Mouse (Mus musculus): ENCODE results near the gene Ppp1r9b. TPM values are rescaled to one million over a fixed set of nuclear protein-coding genes. Genes with fewer than 3 reads are reported as not detected.
"Not testable (repeated sequence)": the region's sequence is repeated elsewhere in the genome, so short reads cannot be mapped to it uniquely, and the experiment has no call there.

Gene Ppp1r9b
- polyA plus RNA-seq, 1 experiment from 2014 or later, result 18.2 TPM

- H3K9ac ChIP-seq, result no peak overlapping the region
- H3K4me3 ChIP-seq, result no peak overlapping the region
- no peaks in the 10 kb centered on the region for H3K36me3 ChIP-seq
- H3K27ac ChIP-seq, result no peak overlapping the region
- WGBS, result 81% methylated on average over 5 of the region's 5 CpGs
- H3K9me3 ChIP-seq, result no peaks in the 10 kb centered on the region
- ATAC-seq (ENCODE audit: low FRiP score, low read depth), result no peak
- no peaks in the 10 kb centered on the region for H3K27me3 ChIP-seq (replicated peaks)
- H3K4me2 ChIP-seq (replicated peaks), result no peak overlapping the region
- H3K4me1 ChIP-seq, result no peaks in the 10 kb centered on the region
Observed at GRCm38 (mm10) chr11:94962534-94963101, 28.2 kb upstream of the Ppp1r9b start.

GRCm38 (mm10) chr11:94967419-94967818, 23.4 kb upstream of the Ppp1r9b start, which contains the start of gene Hils1:
Gene Hils1 (plus strand): TSS chr11:94967593.
- no peaks in the 10 kb centered on the region; the same call in 1 of the 2 replicates for H3K27me3 ChIP-seq (replicated peaks)
- H3K9ac ChIP-seq, result no peak within 1 kb of the TSS
- ATAC-seq (ENCODE audit: low FRiP score, low read depth), result no peak
- H3K4me3 ChIP-seq, result no peak within 1 kb of the TSS
- no peaks in the 10 kb centered on the region for H3K9me3 ChIP-seq
- no peak within 1 kb of the TSS for H3K4me2 ChIP-seq (replicated peaks)
- H3K27ac ChIP-seq, result no peak within 1 kb of the TSS
- 60% methylated on average over 4 of the region's 4 CpGs for WGBS
- peaks cover 5% of the 10 kb centered on the region for H3K4me1 ChIP-seq
- H3K36me3 ChIP-seq, result no peaks in the 10 kb centered on the region

GRCm38 (mm10) chr11:94968187-94968586, 22.6 kb upstream of the Ppp1r9b start:
- Histone ChIP-seq H3K9ac (no peak overlapping the region), H3K36me3 (no peaks in the 10 kb centered on the region), H3K4me3 (no peak overlapping the region), H3K27ac (no peak overlapping the region), H3K4me2 (replicated peaks) (no peak overlapping the region), H3K4me1 (peaks cover 8% of the 10 kb centered on the region), H3K9me3 (no peaks in the 10 kb centered on the region), H3K27me3 (replicated peaks) (no peaks in the 10 kb centered on the region; the same call in 1 of the 2 replicates)
- no peak for ATAC-seq (ENCODE audit: low FRiP score, low read depth)
- WGBS, result 77% methylated on average over 7 of the region's 7 CpGs

- not testable (repeated sequence) for H3K4me2 ChIP-seq (replicated peaks); H3K27me3 ChIP-seq (replicated peaks); H3K4me1 ChIP-seq; H3K9ac ChIP-seq; H3K27ac ChIP-seq; H3K9me3 ChIP-seq; H3K36me3 ChIP-seq; ATAC-seq (ENCODE audit: low FRiP score, low read depth); H3K4me3 ChIP-seq
- 94% methylated on average over 4 of the region's 4 CpGs for WGBS
Observed at GRCm38 (mm10) chr11:94969709-94970108, 21.1 kb upstream of the Ppp1r9b start.

GRCm38 (mm10) chr11:94970210-94970943, 20.5 kb upstream of the Ppp1r9b start:
- Histone ChIP-seq H3K4me2 (replicated peaks) (no peak overlapping the region), H3K4me3 (no peak overlapping the region), H3K9me3 (no peaks in the 10 kb centered on the region), H3K9ac (no peak overlapping the region), H3K27me3 (replicated peaks) (no peaks in the 10 kb centered on the region; the same call in 1 of the 2 replicates), H3K4me1 (peaks cover 8% of the 10 kb centered on the region), H3K36me3 (no peaks in the 10 kb centered on the region), H3K27ac (no peak overlapping the region)
- WGBS, result 65% methylated on average over 15 of the region's 15 CpGs
- no peak for ATAC-seq (ENCODE audit: low FRiP score, low read depth)

GRCm38 (mm10) chr11:94971895-94972615, 18.8 kb upstream of the Ppp1r9b start:
- no peaks in the 10 kb centered on the region; the same call in 1 of the 2 replicates for H3K27me3 ChIP-seq (replicated peaks)
- no peaks in the 10 kb centered on the region for H3K36me3 ChIP-seq
- no peaks in the 10 kb centered on the region for H3K9me3 ChIP-seq
- 61% methylated on average over 16 of the region's 16 CpGs for WGBS
- H3K4me2 ChIP-seq (replicated peaks), result no peak overlapping the region
- H3K4me3 ChIP-seq, result no peak overlapping the region
- H3K9ac ChIP-seq, result no peak overlapping the region
- ATAC-seq (ENCODE audit: low FRiP score, low read depth), result no peak
- peaks cover 8% of the 10 kb centered on the region for H3K4me1 ChIP-seq
- no peak overlapping the region for H3K27ac ChIP-seq

DNA sequence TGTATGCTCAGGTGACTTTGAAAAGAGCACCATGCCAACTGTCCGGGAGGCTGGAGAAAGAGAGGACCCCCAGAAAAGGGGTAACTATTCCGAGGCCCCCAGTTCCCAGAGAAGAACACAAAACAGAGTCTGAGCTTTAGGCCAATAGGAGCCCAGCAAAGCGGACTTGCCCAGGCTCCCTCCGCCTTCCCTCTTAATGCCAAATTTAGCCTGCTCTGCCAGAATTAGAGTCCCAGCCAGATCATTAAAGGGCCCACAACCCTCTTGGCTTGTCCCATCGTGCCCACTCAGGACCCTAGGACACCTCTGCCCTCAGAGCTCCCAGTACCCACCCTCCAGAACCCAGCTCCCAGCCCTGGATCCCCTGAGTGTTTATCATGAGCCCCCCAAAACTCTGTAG, 17.9 kb upstream of the Ppp1r9b start:
- H3K4me1 ChIP-seq, result peaks cover 8% of the 10 kb centered on the region
- H3K4me3 ChIP-seq, result no peak overlapping the region
- no peak for ATAC-seq (ENCODE audit: low FRiP score, low read depth)
- H3K4me2 ChIP-seq (replicated peaks), result no peak overlapping the region
- H3K9ac ChIP-seq, result no peak overlapping the region
- no peaks in the 10 kb centered on the region; the same call in 1 of the 2 replicates for H3K27me3 ChIP-seq (replicated peaks)
- no peaks in the 10 kb centered on the region for H3K36me3 ChIP-seq
- WGBS, result 62% methylated on average over 5 of the region's 5 CpGs
- no peak overlapping the region for H3K27ac ChIP-seq
- no peaks in the 10 kb centered on the region for H3K9me3 ChIP-seq

DNA sequence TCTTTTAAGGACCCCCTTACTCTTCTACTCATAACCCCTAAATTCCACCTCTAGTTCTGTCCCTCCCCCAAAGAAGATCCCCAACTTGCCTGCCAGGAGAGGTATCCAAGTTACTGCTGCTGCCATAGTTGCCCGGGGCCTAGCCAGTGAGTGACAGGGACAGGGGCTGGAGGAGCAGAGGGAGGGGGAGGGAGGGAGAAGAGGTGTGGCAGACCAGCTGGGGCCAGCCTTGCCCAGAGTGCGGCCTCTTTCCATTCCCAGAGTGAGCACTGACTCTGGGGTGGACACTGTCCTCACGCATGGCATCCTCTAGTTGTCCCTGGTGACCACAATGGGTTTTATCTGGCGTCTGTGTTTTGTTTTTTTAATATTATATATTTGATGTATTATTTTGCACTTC, 17.5 kb upstream of the Ppp1r9b start:
- WGBS, result 42% methylated on average over 4 of the region's 4 CpGs

GRCm38 (mm10) chr11:94974951-94975350, 15.9 kb upstream of the Ppp1r9b start:
- no peak for ATAC-seq (ENCODE audit: low FRiP score, low read depth)
- 83% methylated on average over 2 of the region's 2 CpGs for WGBS
- Histone ChIP-seq H3K4me3 (no peak overlapping the region), H3K9me3 (no peaks in the 10 kb centered on the region), H3K4me2 (replicated peaks) (no peak overlapping the region), H3K27me3 (replicated peaks) (no peaks in the 10 kb centered on the region; the same call in 1 of the 2 replicates), H3K36me3 (no peaks in the 10 kb centered on the region), H3K4me1 (peaks cover 12% of the 10 kb centered on the region), H3K9ac (no peak overlapping the region), H3K27ac (no peak overlapping the region)

More for the DNA sequence above, 17.5 kb upstream of the Ppp1r9b start:
- Histone ChIP-seq H3K4me3 (no peak overlapping the region), H3K27ac (no peak overlapping the region), H3K4me2 (replicated peaks) (no peak overlapping the region), H3K9me3 (no peaks in the 10 kb centered on the region), H3K36me3 (no peaks in the 10 kb centered on the region), H3K27me3 (replicated peaks) (no peaks in the 10 kb centered on the region; the same call in 1 of the 2 replicates), H3K4me1 (peaks cover 8% of the 10 kb centered on the region), H3K9ac (no peak overlapping the region)
- no peak for ATAC-seq (ENCODE audit: low FRiP score, low read depth)

- Histone ChIP-seq H3K4me1 (peaks cover 12% of the 10 kb centered on the region), H3K4me3 (no peak within 1 kb of the TSS), H3K9me3 (no peaks in the 10 kb centered on the region), H3K4me2 (replicated peaks) (no peak within 1 kb of the TSS), H3K27me3 (replicated peaks) (no peaks in the 10 kb centered on the region; the same call in 1 of the 2 replicates), H3K9ac (no peak within 1 kb of the TSS), H3K36me3 (no peaks in the 10 kb centered on the region), H3K27ac (no peak within 1 kb of the TSS)
- ATAC-seq (ENCODE audit: low FRiP score, low read depth), result no peak
- WGBS, result 77% methylated on average over 5 of the region's 5 CpGs
Observed at GRCm38 (mm10) chr11:94976199-94976598, 14.6 kb upstream of the Ppp1r9b start, which contains the start of gene Sgca. Gene Sgca (minus strand): TSS chr11:94976327.

- 0 out of 2 replicates have a peak overlapping the region, but pooled peaks have one; percentile 0 for H3K9ac ChIP-seq
- 0 out of 2 replicates have a peak overlapping the region, but pooled peaks have one; percentile 7 for H3K4me3 ChIP-seq
- peaks cover 4% of the 10 kb centered on the region; the same call in 1 of the 2 replicates for H3K4me1 ChIP-seq
- peak; percentile 73 for ATAC-seq (ENCODE audit: low FRiP score, low read depth)
- H3K27ac ChIP-seq, result peak overlapping the region; percentile 9; the same call in 1 of the 2 replicates
- no peaks in the 10 kb centered on the region for H3K36me3 ChIP-seq
- H3K9me3 ChIP-seq, result no peaks in the 10 kb centered on the region
- WGBS, result 45% methylated on average over 9 of the region's 9 CpGs
- peak overlapping the region; percentile 51 for H3K4me2 ChIP-seq (replicated peaks)
- H3K27me3 ChIP-seq (replicated peaks), result no peaks in the 10 kb centered on the region
Observed at GRCm38 (mm10) chr11:94978178-94978915, 12.5 kb upstream of the Ppp1r9b start.
